Mouse (Mus musculus) ovary, adult 18-20 months (tissue): Measurements from ENCODE around the gene Rtn1.

Experiments
- DNase-seq: peaks from one replicate; pipeline ENCODE4 v3.0.0; 2022; ENCODE audit warnings: low spot score, mixed read lengths

The Rtn1 gene

GRCm38 (mm10) chr12:72373916-72374615 is 34.8 kb downstream of the Rtn1 start:
- DNase-seq, result no peak

GRCm38 (mm10) chr12:72370081-72370480 is 38.8 kb downstream of the Rtn1 start:
- no peak for DNase-seq

GRCm38 (mm10) chr12:72366763-72367162 is 42.1 kb downstream of the Rtn1 start:
- DNase-seq, result no peak

GRCm38 (mm10) chr12:72366104-72366437 is 42.8 kb downstream of the Rtn1 start:
- DNase-seq, result no peak

GRCm38 (mm10) chr12:72365231-72366103 is 43.4 kb downstream of the Rtn1 start:
- DNase-seq, result no peak

GRCm38 (mm10) chr12:72364543-72364942 is 44.3 kb downstream of the Rtn1 start:
- no peak for DNase-seq

GRCm38 (mm10) chr12:72361701-72362354 is 47.0 kb downstream of the Rtn1 start:
- DNase-seq, result no peak

- DNase-seq, result no peak
These were observed 47.8 kb downstream of the Rtn1 start for GRCm38 (mm10) chr12:72360926-72361615.

GRCm38 (mm10) chr12:72359903-72360302 is 49.0 kb downstream of the Rtn1 start:
- no peak for DNase-seq

GRCm38 (mm10) chr12:72357667-72358420 is 51.0 kb downstream of the Rtn1 start:
- no peak for DNase-seq

- DNase-seq, result no peak
These were observed 54.6 kb downstream of the Rtn1 start for GRCm38 (mm10) chr12:72354241-72354640.

- DNase-seq, result no peak
These were observed 55.3 kb downstream of the Rtn1 start for GRCm38 (mm10) chr12:72353506-72353905.

GRCm38 (mm10) chr12:72348508-72348907 is 60.3 kb downstream of the Rtn1 start:
- DNase-seq, result no peak

- no peak for DNase-seq
These were observed 61.7 kb downstream of the Rtn1 start for GRCm38 (mm10) chr12:72347184-72347583.

- DNase-seq, result no peak
These were observed 65.2 kb downstream of the Rtn1 start for GRCm38 (mm10) chr12:72343639-72344038.

GRCm38 (mm10) chr12:72336009-72336408 is 72.8 kb downstream of the Rtn1 start:
- DNase-seq, result no peak

GRCm38 (mm10) chr12:72332488-72333013 is 76.3 kb downstream of the Rtn1 start:
- no peak for DNase-seq

- no peak for DNase-seq
These were observed 76.9 kb downstream of the Rtn1 start for GRCm38 (mm10) chr12:72331912-72332487.

- no peak for DNase-seq
These were observed 82.8 kb downstream of the Rtn1 start for GRCm38 (mm10) chr12:72326087-72326486.

- no peak for DNase-seq
These were observed 83.8 kb downstream of the Rtn1 start for GRCm38 (mm10) chr12:72325025-72325424.
